Mouse (Mus musculus) layer of hippocampus, adult 9-11 months (tissue): ENCODE data around the gene Glp2r.

Experiments used
- DNase-seq: peaks from one replicate; pipeline ENCODE4 v3.0.0; 2022

Gene Glp2r

DNA sequence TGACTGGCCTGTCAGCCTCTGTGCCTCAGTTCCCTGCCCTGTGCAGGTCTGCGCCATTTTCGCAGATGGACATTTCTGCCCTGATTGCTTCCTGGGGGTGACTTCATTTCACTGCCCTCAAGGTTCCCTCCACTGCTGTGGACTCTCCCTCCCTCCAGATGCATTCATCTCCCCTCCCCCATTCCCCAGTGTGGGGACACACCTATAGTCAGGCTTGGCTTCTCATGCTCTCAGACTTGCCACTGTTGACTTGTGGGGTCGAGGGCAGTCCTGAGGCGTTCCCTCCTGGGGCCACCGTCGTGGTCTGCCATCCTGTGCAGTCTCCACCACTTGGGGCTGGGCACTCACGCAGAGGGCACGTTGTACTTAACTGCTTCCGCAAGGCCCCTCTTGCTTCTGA is 114.1 kb downstream of the Glp2r start:
- DNase-seq: no peak

DNA sequence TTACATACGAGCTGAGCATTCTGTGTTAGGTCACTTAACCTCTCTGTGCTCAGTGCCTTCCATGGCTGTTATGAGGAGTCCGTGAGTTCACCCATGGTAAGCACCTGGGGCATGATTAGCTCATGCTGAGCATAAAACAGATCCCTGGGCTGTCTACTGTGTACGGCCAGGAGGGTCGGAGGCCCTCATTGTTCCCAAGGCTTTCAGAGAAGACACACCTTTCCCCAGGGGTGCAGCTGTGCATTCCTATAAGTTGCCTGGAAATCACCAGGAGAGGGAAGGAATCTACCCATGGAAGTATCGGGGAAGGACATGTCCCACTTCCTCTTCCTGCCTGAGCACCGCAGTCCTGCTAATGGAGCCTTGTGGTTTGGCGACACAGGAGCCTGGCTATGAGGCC is 114.6 kb downstream of the Glp2r start:
- DNase-seq: no peak

DNA sequence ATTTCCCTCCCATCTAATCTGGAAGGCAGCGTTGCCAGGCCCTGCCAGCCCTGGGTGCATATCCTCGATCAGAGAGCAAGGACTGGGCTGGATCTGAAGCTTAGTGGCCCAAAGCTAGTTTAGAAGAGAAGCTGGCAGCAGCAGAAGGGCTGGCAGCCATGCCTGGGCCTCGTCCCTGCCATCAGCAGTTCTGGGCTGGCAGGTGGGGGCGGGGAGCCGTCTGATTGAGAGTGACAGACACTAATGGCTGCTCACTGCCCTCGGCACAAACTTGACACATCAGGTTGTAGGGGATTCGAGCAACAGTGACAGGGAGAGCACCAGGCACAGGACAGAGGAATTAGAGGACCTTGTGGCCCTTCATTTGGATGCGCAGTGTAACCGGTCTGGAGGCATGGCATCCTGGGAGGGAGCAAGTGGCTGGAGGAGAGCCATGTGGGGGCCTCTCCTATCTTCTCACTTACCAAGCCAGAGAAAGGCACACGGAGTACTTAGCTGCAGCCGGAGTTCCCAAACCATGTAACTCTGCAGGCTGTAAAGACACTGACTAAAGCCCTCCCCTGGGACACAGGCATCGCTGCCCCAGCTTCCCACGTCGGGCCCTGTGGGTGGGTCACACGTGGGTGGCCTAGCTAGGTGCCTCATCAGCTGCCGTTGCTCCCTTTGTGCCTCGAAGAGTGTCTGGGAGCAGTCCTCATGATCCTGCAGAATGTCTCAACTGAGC is 115.6 kb downstream of the Glp2r start:
- peak; percentile 69 for DNase-seq

DNA sequence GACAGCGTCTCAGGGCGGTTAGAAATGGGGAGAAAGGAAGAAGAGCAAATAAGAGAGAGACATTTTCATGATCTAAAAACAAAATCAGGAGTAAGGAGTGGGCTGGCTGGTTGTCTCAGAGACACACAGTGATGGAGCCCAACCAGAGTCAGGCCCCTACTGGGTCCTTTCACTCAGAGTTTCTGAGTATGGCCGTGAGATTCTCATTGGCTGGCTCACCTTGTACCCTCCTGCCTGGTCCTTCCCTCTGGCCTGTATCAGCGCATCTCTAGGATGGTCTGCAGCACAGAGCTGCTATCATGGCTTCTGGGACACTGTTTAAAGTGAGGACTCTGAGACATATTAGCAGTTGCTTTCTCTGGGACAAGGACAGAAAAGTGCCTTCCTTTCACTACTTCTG is 116.4 kb downstream of the Glp2r start:
- no peak for DNase-seq

DNA sequence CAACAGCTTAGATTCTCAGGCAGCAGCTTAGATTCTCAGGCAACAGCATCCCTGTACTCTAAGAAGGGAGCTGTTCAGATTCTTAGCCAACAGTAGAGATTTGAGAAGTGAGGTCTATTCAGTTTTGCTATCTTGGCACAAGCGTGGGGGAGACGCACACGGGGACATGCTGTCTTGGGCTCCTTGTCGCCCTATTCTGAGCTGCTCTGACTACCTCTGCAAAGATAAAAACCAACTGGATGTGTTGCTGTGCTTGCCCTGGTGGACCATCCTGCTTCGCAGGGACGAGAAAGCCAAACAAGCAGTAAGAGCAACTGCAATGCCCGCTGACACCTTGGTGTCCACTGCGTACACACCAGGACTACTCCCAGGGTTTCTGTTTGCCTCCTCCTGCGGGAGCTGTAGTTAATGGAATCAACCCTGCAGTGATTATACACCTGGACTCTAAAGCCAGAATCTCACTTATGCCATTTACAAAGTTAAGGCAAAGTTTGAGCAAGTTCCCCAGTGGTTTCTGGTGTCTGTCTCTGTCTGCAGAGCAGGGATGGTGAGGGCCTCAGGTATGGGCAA is 117.3 kb downstream of the Glp2r start:
- DNase-seq: no peak

DNA sequence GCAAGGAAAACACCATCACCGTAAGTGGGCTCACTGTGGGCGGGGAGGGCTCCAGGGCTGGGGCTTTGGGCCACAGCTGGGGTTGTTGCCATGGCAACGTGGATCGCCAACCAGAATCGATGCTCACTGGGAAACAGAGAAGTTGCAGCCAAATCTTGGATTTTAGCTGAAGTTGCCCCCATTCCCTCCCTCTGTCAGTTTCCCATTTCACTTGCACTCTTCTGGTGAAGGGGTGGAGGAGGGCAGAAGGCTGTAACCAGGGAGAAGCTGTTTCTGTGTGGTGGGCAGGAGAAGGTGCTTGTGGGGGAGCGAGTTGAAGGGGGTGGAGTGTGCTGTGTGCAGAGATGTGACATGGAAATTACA is 118.1 kb downstream of the Glp2r start:
- DNase-seq: no peak

DNA sequence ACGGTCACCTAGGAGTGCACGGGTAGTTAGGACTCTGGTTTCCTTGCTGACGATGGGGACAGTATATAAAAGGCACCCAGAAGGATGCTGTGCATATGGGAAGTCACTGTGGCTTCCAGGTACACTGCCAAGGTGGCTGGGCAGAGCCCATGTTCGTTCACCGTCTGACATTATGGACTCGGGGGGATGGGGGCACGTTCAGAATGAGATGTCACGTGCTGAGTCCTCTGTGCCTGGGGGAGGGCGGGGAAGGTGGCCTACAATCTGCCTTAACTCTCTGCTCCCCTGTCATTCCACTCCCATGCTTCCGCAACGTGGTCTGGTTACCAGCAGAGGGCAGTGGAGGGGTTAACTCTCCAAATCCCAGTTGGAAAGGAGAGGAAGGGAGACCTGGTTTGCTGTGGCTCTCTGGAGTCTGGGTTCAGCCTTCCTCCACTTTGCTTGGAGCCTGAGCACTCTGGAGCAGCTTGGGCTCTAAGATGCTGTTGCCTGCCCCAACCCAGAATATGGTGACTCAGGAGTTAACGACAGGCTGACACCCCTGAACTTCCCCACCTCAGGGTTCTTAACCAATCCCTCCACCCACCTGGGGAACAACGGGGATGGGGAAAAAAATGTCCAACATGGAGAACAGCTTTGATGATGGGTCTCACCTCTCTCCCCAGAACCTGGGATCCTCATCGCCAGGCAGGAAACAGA is 118.6 kb downstream of the Glp2r start:
- no peak for DNase-seq

DNA sequence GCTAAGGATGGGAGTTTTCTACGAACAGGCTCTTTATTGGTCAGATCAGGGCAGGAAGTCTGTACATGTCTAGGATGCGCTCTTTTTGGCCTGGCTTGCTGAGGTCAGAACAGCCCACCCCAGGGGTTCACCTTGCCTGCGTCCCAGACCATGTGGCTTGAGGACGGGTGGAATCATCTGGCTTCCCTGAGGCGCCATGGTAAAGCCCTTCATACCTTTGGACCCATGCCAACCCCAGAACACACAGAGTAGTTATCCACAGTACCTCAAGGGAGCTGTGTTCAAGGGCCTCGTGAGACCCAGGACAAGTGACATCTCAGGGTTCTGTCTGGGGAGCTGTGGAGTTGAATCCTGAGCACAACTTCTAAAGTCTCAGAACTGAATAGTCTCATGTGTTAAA is 119.2 kb downstream of the Glp2r start:
- no peak for DNase-seq

DNA sequence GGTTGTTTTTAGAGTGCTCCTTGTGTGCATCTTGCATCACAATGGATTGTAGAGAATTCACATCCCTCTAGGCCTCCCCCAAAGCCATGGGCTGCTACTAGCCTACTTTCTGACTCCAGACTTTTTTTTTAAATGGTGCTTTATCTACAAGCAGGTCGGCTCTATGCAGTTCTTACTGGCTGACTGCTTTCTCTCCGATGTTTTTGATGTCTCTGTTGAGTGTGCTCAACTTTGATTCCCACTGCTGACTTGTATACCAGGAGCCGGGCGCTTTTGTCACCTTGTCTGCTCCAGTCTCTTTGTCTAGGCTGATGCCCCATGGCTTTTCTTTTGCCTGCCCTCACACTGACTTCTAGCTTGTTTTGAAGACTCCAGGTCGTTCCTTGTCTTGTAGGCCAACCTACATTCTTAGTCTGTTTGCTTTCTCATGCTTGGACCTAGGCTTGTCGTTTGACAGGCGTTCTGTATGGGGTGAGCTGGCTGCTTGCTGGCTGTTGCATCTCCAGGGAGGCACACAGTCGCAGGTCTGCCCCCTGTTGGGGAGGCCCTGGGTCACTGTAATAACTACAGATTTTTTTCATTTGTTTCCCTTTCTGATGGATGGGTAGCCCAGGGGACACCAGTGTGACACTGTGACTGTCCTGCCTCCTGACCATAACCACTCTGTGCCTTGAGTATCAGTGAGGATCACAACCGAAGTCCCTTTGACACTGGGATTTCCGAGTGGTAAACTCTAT is 120.8 kb downstream of the Glp2r start:
- DNase-seq: no peak

DNA sequence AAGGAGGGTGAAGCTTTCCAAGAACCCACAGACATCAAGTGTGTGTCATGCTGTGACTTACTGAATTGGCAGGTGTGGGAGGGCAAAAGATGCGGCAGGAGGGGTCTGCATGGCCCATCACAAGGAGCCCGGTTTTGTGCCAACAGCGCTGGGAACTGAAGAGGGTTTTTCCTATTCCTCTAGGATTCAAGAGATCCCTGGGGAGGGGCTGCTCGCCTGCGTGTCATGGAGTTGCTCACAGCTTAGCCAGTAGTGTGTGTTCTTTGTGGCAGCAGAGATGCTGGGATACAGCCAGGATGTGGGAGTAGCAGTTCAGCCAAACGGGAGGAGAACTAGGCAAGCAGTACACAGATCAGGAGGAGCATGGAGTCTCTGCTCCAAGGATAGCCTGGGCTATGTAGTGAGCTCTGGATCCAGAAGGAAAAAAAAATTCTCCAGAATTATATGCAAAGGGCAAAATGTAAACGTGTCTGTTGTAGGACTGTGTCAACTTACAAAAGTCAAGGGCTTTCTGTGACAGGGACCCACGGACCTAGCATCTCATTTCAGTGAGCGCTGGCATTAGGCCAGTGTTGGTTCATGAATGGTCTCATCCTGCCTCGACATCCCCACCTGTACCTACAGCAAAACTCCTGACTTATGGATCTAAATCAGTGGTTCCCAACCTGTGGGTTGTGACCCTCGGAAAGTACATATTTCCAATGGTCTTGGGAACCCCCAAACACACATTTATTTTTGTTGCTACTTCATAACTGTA is 122.1 kb downstream of the Glp2r start:
- DNase-seq: peak; percentile 87

DNA sequence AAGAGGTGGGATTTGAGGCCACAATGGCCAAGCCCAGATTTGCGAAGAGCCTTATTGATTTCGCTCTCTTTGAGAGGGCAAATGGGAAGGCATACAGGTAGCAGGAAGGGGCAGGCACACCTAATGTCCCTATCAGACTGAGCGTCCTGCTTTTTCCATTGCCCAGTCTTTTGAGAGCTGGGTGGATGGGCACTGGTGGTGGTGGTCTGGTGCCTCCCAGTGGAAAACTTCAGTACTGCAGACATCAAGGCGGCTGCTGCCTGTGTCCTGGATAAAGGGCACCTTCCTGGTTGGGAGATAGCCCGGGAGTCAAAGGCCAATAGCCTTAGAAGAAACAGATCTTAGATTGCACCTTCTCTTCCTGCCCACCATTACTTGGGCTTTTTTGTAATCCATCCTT is 123.2 kb downstream of the Glp2r start:
- peak; percentile 66 for DNase-seq

DNA sequence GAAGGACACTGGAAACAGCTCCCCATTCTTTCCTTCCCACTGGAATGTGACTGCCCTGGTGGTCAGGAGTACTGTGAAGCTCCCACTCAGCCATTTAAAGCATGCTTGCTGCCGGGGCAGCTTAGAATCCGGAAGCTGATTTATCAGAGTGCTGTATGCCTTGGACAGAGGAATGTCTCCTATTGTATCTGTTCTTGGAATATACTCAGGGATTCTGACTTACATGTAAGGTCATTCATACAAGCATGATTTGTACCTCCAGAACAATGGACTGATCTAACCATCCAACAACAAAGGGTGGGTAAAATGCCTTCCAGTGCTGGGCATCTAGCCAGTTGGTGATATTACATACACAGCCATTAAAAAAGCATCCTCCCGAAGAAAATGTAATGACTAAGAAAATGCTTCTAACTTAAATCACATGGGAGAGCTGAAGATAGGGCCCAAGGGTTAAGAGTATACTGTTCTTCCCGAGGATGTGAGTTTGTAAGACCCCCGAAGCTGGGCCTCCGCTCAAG is 126.3 kb downstream of the Glp2r start:
- DNase-seq: no peak

DNA sequence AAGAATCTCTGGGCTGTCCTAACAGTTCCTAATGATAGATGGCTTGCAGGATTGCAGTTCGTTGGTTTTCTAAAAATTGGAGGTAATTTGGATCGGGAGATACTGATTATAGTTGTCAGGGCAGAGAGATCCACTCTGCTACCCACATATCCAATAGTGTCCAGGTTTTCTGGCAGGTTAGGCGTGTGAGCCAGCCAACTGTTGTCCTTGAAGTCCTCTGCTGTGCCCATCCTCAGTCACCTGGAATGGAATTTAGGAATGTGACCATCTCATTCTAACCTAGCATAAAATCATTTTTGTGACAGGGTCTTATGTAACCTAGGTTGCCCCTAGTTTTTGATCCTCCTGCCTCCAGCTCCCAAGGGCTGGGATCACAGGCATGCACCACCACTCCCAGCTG is 127.5 kb downstream of the Glp2r start:
- DNase-seq: no peak

DNA sequence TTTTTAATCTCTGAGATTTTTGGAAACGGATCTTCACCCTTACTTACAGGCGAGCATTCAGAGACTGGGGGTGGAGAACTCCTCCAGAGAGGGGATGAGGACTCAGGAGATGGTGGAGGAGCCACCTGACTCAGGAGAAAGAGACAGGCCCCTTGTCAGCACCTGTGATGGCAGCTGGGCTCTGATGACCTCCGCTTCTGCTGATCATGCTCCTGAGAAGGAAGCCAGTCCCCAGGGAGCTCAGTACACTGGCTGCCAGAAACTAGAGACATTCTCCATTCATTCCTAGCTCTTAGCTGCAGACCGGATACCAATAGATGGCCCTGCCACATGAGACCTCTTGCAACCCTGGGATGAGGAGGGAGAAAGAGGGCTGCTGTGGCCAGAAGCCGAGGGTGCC is 128.1 kb downstream of the Glp2r start:
- no peak for DNase-seq

DNA sequence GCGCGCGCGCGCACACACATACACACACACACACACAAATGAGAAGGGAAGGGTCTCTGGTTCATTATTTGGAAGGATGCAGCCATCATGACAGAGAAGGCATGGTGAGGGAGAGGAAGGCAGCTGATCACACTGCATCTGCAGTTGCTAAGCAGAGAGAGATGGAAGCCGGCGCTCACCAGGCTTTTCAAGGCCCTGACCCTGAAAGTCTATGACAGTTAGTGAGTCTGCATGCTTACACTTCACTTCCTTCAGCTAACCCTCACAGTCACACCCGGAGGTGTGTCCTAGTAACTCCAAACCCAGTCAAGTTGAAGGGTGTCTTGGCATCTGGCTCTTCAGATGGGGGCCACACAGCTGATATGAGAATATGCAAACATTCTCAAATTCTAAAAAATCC is 128.5 kb downstream of the Glp2r start:
- DNase-seq: no peak

DNA sequence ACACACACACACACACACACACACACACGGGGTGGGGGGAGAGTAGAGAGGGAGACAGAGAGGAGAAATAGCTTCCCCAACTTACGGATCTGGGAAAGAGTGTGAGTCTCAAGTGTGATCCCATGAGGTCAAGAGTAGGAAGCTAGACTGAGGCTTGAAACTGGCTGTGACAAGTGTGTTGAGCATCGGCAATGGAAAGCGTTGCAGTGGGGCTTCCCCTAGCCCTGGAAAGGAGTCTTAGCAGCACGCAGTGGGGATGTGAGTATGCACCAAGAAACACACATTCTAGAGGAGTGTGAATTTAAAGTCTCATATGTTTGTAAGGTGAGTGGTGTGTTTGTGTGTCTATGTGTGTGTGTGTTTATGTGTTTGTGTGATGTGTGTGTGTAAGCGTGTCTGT is 130.7 kb downstream of the Glp2r start:
- no peak for DNase-seq

DNA sequence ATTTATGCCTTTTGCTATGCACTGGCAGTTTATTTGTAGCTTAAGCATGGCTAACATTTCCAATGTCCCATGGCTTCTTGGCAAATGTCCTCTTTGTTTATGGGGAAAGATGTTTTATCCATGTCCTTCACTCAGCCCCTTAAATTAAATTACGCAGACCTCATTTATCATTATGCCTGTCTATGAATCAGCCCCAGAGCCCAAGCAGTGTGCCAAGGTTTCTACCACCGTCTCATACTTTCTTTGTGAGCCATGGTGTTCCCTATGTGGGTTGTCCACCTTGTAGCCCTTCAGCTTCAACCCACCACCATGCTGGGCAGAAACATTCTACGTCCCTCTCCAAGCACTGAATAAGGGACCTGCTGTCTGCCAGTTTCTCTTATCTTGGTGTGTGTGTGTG is 132.6 kb downstream of the Glp2r start:
- DNase-seq: no peak

DNA sequence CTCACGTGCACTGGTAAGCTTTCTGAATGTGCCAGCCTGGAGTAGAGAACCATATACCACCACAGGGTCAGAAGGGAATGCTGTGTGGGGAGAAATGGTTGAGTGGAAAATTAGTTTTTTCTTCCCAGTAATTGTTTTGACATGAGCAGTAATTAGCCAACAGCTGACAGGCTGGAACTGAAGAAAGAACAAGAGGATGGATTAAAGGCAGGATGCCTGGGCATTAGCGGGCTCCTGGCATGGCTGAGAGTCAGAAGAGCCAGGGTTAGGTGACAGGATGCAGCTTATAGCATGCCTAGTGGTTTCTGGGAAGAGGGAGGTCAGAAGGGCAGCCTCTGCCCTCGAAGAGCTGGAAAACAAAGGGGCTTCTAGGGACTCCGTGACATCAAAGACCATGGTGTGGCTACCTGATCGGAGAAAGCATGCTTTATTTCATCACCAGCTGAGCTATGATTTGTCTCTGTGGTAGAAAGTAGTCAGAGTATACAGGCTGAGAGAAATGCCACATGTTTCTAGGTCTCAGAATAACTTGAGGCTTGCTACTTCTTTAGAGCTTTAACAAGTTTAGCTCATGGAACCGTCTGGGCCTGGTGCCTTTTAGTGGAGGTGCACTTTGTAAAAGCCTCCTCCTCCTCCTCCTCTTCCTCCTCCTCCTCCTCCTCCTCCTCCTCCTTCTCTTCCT is 133.9 kb downstream of the Glp2r start:
- no peak for DNase-seq

DNA sequence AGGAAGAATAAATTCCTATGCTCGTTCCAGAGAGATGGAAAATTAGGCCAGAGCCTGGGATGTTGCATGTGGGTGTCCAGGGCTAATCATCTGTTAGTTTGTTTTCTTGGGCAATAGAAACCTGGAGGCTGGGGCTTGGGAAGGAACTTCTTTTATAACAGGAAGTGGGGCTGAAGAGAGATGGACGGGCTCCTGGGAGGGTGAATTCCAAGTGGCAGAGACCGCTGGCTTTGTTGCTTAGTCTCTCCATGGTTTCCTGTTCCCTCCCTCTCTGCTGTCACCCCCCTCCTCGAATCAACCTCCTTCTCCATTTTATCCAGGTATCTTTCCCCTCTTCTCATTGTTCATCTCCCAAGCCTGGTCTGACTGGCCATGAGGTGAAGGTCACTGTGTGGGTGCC is 134.8 kb downstream of the Glp2r start:
- DNase-seq: no peak

DNA sequence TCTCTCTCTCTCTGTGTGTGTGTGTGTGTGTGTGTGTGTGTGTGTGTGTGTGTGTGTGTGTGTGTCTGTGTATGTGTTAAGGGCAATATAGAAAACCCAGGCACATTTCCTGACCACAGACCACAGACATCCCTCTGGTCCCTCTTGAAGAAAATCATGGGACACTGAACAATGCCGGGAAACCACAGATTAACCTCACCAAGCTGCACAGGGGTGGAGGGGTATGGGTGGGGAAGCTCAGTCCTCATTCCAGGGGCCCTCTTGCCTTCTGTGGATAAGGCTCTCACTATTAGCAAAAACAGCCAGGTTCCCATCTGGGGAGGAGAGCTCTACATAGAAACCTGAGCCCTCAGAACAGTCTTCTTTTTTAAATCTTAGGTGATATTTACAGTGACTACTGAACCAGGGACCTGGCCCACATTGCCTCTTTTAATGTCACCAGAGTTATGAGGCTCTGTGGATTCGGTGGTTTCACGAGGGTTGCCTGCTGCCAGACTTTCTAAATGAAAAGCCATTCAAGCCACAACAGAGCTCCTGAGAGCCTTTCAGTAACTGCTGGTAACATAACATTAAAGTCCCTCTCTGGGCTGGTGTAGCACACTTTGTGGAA is 137.2 kb downstream of the Glp2r start:
- no peak for DNase-seq

DNA sequence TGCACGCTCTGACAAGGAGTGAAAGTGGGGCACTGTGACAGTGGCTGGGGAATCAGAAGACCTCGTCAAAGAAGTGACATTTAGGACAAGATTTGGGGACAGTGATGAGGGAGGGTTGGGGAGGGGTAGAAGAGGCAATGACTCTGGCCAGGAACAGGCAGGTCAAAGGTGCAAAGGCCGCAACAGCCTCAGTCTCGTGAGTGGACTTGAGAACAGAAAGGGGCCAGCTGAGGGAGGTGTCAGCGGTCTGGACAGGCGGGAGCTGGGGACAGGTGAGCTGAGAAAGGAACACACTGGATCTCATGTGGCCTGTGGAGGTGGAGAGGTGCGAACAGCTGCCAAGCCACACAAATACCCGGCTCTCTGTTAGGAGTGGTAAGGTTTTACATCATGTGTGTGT is 138.0 kb downstream of the Glp2r start:
- DNase-seq: no peak

DNA sequence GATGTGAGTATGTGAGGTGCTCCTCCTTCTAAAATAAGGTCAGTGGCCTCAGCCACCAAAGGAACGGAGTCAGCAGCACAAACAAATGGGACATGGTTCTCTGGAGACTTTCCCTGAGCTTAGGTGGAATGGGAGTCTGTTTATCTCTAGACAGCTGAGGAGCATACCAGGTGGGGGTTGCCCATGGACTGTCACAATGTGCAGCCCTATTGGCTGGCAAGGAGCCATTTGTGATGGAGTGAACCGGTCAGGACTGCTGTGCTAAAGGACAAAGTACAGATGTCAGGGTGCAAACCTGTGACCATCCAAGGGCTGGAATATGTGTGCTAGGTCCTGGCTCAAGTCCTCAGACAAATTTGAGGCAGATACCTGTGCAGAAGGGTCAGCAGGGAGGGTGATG is 142.4 kb downstream of the Glp2r start:
- DNase-seq: no peak
